Mouse (Mus musculus): ENCODE results near the gene Il10rb.

DNA sequence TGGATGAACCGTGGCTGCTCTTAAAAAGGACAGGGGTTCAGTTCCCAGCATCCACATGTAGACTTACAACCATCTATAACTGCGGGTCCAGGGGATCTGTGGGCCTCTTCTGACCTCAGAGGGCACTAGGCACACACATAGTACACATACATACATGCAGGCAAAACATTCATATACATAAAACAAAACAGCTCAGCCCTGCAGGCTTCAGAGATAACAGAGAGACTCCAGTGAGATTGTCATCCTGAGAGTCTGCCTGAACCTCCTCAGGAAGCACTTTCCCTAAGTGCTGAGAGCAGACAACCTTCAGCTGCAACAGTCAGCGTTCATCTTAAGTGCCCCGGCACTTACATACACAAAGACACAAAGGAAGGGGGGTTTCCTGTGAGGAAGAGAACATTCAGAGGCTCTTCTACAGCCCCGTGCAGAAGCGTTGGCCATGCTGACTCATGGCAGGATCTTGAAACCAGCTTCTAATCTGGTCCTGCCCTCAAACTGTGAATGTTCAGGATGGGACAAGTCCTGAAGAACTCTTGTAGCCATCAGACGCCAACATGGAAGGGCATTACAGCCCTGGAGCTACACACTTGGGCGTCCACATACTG lies 27.5 kb downstream of the Il10rb start:
- TF ChIP-seq MYOG (IDR thresholded peaks at IDR 0.05; ENCODE audit: control insufficient read depth in 1 of 3, insufficient read depth in 1 of 3, insufficient read length in 2 of 3, low read depth in 2 of 3) = no peak
- no peak for TF ChIP-seq USF1 (IDR thresholded peaks at IDR 0.05; ENCODE audit: low read depth)
- TF ChIP-seq POLR2A (IDR thresholded peaks at IDR 0.05; ENCODE audit: insufficient read length, low read depth) = no peak
- no peak for TF ChIP-seq POLR2AphosphoS2 (IDR thresholded peaks at IDR 0.05; ENCODE audit: insufficient read length, low read depth)
- TF ChIP-seq MAX (IDR thresholded peaks at IDR 0.05; ENCODE audit: low read depth) = no peak
- TF ChIP-seq TCF12 (IDR thresholded peaks at IDR 0.05; ENCODE audit: insufficient read depth, poor library complexity, severe bottlenecking) = no peak
- TF ChIP-seq REST (IDR thresholded peaks at IDR 0.05; ENCODE audit: insufficient read depth, insufficient read length) = no peak
- no peak for TF ChIP-seq CEBPB (IDR thresholded peaks at IDR 0.05; ENCODE audit: insufficient read depth, poor library complexity, severe bottlenecking)
- no peak for TF ChIP-seq E2F4 (IDR thresholded peaks at IDR 0.05; ENCODE audit: insufficient read depth)
- TF ChIP-seq TCF3 (IDR thresholded peaks at IDR 0.05; ENCODE audit: insufficient read length, low read depth) = no peak
- TF ChIP-seq MYOD1 (IDR thresholded peaks at IDR 0.05; ENCODE audit: control insufficient read depth in 1 of 3, insufficient read length in 2 of 3, low read depth in 2 of 3) = no peak
- no peak for TF ChIP-seq SRF (IDR thresholded peaks at IDR 0.05; ENCODE audit: control insufficient read depth, insufficient read length, low read depth)
